Mouse (Mus musculus) layer of hippocampus, adult 2 months (tissue): ENCODE results near the gene Sat2. TPM values are rescaled to one million over a fixed set of nuclear protein-coding genes. Genes with fewer than 3 reads are reported as not detected.
"Not testable (repeated sequence)": the region's sequence is repeated elsewhere in the genome, so short reads cannot be mapped to it uniquely, and the experiment has no call there.

Experiments
- DNase-seq, 2 experiments: peaks; one replicate each; pipeline ENCODE4 v3.0.0; 2022; ENCODE audit warnings: low spot score in 2 of 2
- H3K27ac ChIP-seq: fragments of 200-600 bp; 2 replicates; pipeline ENCODE4 v1.8.1; 2022
- H3K4me3 ChIP-seq: fragments of 200-600 bp; 2 replicates; pipeline ENCODE4 v1.8.1; 2022; ENCODE audit warnings: mild to moderate bottlenecking
- CTCF ChIP-seq: fragments of 200-600 bp; conservative IDR thresholded peaks from 2 replicates; pipeline ENCODE4 v1.8.1; 2022; ENCODE audit warnings: antibody characterized with exemption, mild to moderate bottlenecking, moderate library complexity
- total RNA-seq, 2 experiments: library from RNA; stranded (reverse); gene quantifications; 2 replicates each; pipeline ENCODE4 v1.2.3; 2021

Sat2 gene
- total RNA-seq, 2 experiments from 2014 or later: 15.1 to 15.6 TPM

DNA sequence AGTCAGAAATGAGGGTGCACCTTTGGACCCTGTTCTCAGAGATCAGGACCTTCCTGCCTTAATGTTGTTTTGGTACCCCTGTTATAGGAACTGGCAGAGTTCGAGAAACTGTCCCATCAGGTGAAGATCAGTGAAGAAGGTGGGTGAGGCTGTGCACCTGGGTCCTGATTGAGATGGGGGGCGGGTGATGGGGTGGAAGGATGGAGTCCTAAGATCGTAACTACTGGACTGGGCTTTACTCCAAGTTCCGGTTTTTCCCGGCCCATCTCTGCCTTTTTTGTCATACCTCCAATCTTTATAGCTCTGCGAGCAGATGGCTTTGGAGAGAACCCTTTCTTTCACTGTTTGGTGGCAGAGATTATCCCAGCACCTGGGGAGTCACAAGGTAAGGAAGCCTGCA is 582 bp downstream of the Sat2 start:
- no peak for DNase-seq
- H3K4me3 ChIP-seq: peak overlapping the region; percentile 76
- no peak for TF ChIP-seq CTCF
- H3K27ac ChIP-seq: peak overlapping the region; percentile 94

DNA sequence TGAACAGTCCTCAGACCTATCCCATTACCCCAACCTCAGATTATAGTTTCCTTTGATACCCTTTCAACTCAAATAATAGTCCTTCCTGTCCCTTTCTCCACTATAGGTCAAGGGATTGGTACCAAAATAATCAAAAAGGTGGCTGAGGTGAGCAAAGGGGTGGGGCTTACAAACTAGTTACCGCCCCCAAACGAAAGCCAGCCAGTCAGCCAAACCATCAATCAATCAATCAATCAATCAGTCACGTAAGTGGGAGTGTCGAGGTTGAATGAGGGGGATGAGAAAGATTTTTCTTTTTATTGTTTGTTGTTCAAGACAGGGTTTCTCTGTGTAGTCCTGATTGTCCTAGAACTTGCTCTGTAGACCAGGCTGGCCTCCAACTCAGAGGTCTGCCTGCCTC is 1.2 kb downstream of the Sat2 start:
- Histone ChIP-seq H3K27ac (peak overlapping the region; percentile 94; the same call in 1 of the 2 replicates), H3K4me3 (peak overlapping the region; percentile 76; the same call in 1 of the 2 replicates)
- no peak for DNase-seq
- TF ChIP-seq CTCF: no peak

DNA sequence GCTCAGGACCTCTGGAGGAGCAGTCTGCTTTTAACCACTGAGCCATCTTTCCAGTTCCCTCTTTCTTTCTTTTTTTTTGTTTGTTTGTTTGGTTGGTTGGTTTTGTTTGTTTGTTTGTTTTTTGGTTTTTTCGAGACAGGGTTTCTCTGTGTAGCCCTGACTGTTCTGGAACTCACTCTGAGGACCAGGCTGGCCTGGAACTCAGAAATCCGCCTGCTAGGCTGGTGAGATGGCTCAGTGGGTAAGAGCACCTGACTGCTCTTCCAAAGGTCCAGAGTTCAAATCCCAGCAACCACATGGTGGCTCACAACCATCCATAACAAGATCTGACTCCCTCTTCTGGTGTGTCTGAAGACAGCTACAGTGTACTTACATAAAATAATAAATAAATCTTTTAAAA is 2.5 kb downstream of the Sat2 start:
- not testable (repeated sequence) for H3K27ac ChIP-seq, H3K4me3 ChIP-seq, DNase-seq

DNA sequence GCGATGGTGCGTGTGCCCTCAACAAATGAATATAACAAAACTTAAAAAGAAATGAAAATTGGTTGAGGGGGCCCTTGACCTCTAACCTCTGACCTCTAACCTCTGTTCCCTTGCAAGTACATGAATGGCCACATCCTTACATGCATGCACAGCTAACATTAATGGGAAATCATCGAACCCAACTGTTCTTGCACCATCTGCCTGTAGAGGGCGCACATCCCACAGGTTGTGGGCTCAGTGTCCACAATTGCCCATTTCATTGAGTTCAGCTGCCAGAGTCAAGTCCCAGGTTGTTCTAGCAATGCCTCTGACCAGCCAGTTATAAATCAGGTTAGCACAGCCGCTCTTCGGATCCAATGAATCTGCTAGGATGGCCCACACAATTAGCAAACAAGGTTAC is 6.5 kb downstream of the Sat2 start:
- no peak overlapping the region for H3K4me3 ChIP-seq
- H3K27ac ChIP-seq: no peak overlapping the region
- DNase-seq: peak in 1 of 2 experiments; percentile 72
- TF ChIP-seq CTCF: peak; percentile 96

DNA sequence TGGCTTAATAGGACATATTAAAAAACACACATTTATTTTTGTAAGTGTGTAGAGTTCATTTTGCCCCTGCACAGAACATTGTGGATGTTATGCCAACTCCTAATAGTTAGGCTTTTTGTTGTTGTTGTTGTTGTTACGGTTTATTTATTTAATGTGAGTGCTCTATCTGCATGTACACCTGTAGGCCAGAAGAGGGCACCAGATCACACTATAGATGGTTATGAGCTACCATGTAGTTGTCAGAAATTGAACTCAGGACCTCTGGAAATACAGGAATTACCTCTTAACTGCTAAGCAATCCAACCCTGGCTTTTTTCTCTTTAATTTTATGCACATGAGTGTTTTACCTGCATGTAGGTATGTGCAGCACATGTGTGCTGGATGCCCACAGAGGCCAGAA is 8.0 kb downstream of the Sat2 start:
- no peak for DNase-seq
- no peak overlapping the region for H3K4me3 ChIP-seq
- no peak overlapping the region for H3K27ac ChIP-seq
- TF ChIP-seq CTCF: peak; percentile 80

DNA sequence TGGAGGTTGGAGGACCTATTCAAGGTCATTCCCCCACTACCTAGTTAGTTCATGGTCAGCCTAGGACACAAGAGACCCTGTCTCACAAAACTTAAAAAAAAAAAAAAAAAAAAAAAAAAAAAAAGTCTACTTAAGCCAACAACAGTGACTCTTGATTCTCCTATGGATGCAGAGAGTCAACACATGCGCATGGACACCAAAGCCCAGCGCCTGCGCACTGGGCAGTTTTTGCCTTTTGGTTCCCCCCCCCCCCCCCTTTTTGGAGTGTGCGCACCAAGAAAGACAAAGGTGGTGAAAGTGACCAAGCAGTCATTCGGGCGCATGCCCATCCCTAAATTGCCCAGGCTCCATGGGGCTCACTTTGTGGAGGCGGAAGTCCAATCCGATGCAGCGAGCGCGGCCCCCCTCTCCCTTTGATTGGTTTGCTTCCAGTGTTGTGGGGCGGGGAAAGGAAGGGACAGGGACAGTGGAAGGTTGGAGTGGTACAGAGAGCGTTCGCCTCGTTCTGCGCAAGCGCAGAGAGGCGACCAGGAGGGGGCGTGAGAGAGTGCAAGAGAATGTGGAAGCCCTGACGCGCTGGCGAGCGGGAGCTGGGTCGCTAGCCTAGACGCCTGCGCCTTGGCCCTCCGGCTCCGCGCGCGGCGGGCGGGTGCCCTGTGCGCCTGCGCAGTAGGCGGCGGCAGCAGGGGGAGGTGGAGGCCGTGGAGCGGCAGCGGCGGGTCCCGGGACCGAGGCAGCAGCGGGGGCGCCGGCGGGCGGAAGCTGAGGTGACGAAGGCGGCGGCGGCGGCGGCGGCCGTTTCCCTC is 10.7 kb downstream of the Sat2 start, which contains the start of gene Fxr2:
Gene Fxr2, plus strand, starts transcription at position 707 of the 806 bp plus-strand sequence.
- TF ChIP-seq CTCF: peak; percentile 84
- DNase-seq: peak; percentile 100
- Histone ChIP-seq H3K27ac (peak within 1 kb of the TSS; percentile 91), H3K4me3 (peak within 1 kb of the TSS; percentile 87)

DNA sequence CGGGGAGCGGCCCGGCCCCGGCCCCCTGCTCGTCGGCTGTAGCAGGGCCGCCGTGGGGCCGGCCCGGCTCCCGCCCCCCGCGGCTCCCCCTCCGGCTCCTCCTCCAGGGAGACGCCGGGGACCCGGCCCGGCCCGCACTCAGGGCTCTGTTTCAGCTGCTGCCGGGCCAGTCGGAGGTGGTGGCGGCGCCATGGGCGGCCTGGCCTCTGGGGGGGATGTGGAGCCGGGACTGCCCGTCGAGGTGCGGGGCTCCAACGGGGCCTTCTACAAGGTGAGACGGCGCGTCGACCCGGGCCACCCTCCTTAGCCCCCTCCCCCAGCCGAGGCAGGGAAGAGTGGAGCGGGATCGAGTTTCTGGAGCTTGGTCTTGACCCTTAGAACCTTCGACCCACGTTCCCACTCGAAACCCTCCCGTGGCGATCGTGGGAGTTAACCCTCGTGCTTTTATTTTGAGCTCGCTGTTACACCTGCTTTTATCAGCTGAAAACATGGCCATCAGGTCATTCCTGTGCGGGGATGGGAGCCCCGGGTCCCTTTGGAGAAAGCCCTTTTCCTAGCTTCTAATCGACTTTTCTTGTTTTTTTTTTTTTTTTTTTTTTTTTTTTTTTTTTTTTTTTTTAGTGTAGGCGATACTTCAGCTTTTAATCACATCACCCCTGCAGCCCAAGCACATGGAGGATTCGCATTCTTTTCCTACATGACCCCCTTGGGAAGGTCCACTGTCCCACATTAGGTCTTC is 11.5 kb downstream of the Sat2 start:
- peak overlapping the region; percentile 91 for H3K27ac ChIP-seq
- H3K4me3 ChIP-seq: peak overlapping the region; percentile 87
- peak; percentile 22 to 25 for DNase-seq
- TF ChIP-seq CTCF: no peak

DNA sequence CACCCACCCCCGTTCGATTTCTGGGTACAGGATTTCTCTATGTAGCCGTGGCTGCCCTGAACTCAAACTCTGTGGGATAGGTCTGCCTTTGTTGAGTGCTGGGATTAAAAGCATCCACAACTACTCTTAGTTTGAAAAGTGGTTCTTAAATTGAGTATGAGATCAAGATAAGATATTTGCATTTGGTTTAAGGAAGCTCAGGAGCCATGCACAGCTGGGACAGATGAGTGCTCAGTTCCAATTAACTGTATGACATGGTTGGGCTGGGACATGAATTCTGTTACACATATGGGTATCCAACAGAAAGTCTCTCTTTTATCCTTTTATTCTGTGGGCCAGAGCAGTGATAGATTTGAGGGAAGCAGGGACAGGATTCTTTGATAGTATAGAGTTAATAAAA is 13.6 kb downstream of the Sat2 start:
- DNase-seq: no peak
- no peak overlapping the region for H3K4me3 ChIP-seq
- H3K27ac ChIP-seq: no peak overlapping the region
- TF ChIP-seq CTCF: no peak

DNA sequence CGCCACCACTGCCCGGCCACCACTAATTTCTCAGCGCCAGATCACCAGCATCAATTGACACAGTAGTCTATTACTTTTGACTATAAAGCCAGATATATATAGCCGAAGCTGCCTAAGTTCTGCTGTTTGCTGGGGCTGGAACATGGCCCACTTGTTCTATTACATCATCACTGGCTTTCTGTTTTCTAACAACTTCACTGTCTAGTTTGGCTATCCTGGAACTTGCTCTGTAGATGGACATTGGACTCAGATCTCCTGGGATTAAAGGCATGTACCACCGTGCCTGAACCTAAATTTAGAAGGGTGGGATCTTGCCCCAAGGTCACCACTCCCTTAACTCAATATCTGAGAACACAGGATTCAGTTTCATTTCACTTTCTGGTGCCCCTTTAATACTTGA is 24.0 kb downstream of the Sat2 start:
- no peak for DNase-seq
- TF ChIP-seq CTCF: no peak
- Histone ChIP-seq H3K27ac (no peak overlapping the region), H3K4me3 (no peak overlapping the region)

DNA sequence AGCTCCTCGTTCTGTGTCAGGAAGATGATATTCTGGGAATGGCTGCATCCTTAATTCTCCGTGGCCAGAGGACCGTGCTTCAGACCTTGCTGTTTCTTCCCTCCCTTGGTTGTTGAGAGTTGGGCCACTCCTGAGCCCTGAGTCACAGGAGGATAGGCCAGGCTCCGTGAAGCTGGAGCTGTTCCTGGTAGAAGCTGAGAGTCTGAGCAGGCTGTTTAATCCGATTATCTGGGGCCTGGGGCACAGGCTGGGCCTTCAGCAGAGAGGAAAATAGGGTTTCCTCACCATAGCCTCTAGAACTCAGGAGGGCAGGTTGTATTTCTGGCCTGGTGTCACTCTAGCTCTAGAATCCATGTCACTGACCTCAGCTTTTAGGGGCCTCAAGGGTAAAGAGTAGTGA is 31.6 kb downstream of the Sat2 start:
- TF ChIP-seq CTCF: no peak
- no peak overlapping the region for H3K27ac ChIP-seq
- no peak overlapping the region for H3K4me3 ChIP-seq
- no peak for DNase-seq

DNA sequence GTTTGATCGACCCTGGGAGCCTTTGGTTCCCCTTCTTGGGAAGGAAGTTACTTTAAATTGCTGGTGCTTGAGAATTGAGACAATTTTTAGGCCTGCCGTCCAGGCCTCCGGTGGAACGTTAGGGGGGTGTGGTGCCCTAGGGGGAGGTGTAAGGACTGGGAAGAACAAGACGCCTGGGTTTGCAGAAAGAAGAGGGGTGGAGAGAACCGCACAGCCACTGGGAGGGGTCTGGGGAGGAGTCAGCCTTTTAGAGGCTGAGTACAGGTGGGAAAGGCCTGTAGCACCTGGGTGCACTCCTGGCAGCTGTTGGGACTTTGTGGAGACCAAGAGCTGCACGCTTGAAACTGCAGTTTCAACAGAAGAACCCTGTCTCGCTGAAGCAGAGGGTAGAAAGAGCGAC is 32.9 kb downstream of the Sat2 start:
- Histone ChIP-seq H3K27ac (no peak overlapping the region), H3K4me3 (no peak overlapping the region)
- no peak for TF ChIP-seq CTCF
- DNase-seq: no peak

DNA sequence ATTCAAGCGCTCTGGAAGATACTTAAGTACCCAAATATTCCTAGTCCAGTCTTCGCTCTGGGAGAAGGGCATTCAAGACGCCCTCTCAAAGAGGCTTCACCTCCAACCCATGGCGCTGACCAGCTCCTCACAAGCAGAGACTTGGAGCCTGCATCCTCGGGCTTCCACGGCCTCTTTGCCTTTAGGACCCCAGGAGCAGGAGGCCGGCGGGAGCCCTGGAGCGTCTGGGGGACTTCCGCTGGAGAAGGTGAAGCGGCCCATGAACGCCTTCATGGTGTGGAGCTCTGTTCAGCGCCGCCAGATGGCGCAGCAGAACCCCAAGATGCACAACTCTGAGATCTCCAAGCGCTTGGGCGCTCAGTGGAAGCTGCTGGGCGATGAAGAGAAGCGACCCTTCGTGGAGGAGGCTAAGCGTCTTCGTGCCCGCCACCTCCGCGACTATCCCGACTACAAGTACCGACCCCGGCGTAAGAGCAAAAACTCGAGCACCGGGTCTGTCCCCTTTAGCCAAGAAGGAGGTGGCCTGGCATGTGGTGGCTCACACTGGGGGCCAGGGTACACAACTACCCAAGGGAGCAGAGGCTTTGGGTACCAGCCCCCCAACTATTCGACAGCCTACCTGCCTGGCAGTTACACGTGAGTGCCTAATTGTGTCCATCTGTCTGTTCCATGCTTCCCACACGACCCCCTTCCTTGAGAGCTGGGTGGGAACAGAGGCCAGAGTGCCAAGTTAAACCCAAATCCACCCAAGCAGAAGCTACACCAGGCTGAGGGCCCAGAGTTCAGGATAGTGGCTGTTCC is 33.6 kb downstream of the Sat2 start, which contains the start of gene Sox15:
Gene Sox15, plus strand, starts transcription at position 51 of the 801 bp plus-strand sequence.
- peak within 1 kb of the TSS; percentile 19; the same call in 1 of the 2 replicates for H3K4me3 ChIP-seq
- DNase-seq: peak; percentile 51 to 73
- peak within 1 kb of the TSS; percentile 43 for H3K27ac ChIP-seq
- peak; percentile 97 for TF ChIP-seq CTCF

DNA sequence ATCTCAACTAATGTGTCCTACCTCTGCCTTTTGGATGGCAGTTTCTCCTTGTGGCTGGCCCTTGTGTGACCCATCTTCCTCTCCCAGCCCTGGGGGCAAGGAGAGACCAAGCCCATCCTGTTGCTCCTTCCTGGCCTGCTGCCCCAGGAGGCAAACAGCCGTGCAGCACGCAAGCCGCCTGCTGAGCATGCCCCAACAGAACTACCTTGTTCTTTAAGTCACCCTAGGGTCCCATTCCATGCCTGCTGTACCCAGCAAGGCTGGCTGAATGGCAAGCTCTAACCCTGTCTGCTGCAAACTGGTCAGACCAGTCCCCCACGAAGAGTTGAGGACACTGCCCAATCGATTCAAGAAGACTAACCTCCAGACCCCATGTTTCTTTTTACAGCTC is 34.2 kb downstream of the Sat2 start:
- Histone ChIP-seq H3K4me3 (no peak overlapping the region), H3K27ac (no peak overlapping the region)
- DNase-seq: no peak
- no peak for TF ChIP-seq CTCF
